Mouse (Mus musculus): ENCODE measurements around the gene Macf1.
"Not testable (repeated sequence)": the region's sequence is repeated elsewhere in the genome, so short reads cannot be mapped to it uniquely, and the experiment has no call there.

Macf1 gene

DNA sequence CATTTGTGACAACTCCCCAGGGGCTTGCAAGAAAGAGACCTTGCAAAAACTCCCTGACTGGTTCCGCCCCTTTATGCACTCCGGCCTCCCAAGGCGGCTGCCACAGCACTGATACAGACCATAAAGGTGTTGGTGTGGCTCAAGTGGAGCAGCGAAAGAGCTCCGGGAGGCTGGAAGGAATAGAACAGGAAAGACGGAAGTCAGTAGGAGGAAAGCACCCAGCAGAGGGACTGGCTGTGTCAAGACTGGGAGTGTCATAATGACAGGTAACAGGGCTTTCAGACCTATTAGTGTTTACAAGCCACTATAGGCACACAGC is 340.7 kb downstream of the Macf1 start:
- DNase-seq (ENCODE audit: low spot score) = no peak

GRCm38 (mm10) chr4:123342642-123343470 is 341.3 kb downstream of the Macf1 start, which contains the start of gene Bmp8a:
Bmp8a (minus strand) TSS chr4:123343252.
- DNase-seq (ENCODE audit: low spot score) = peak; percentile 86

DNA sequence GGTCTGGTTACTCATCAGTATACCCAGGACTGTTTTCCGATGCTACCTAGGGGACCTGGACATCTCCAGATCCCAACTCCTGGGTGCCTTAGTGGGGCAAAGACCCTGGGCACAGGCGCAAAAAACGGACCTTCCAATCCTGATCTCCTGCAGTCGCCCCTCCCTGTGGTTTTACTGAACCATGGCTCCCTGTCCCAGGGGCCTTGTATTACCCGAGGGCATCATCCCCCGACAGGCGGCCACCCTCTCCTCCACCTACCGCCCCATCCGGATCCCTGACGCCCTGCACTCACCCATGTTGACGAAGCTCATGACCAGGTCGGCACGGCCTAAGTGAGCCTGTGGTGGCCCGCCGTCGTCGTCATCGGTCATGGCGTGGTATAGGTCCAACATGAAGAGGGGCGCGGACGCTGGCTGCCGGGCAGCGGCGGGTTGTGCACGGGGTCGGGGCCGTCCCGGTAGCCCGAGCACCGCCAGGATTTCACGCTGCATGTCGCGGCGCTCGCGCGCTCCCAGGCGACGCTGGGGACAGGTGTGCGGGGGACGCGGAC is 342.0 kb downstream of the Macf1 start:
- peak; percentile 47 for DNase-seq (ENCODE audit: low spot score)

DNA sequence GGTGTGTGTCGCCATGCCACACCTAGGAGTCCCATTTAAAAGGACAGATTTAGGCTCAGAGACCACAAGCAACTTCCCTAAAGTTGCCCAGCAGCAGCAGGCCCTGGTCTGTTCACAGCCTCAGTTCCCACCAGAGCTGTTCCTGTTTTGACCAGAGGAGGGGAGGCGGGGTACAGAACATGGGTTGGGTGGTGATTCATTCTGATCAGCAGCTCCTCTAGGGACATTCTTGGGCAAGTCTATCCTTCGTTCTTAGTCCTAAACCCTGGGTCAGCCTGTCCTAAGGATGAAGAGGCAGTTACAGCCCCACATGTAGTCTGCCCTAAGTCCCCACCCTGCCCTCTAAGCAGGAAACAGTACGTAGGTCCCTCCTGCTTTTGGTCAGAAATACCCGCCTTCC is 343.9 kb downstream of the Macf1 start:
- no peak for DNase-seq (ENCODE audit: low spot score)

DNA sequence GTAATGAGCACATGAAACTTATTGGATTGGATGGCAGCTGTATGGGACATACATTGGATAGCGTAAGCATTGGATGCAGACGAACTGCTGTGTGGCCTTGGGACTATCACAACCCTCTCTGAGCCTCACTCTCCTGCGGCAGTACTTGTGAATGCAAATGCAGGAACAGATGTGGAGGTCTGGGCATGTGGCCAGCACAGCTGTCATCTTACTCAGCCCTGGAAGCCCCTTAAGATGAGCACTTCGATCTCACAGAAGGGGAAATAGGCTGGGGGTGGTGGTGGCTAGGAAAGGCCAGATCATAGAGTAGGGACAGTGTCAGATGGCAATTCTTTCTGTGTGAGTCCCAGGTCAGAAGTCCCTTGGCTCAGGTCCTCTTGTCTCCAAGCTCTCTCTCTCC is 346.5 kb downstream of the Macf1 start:
- DNase-seq (ENCODE audit: low spot score) = no peak

DNA sequence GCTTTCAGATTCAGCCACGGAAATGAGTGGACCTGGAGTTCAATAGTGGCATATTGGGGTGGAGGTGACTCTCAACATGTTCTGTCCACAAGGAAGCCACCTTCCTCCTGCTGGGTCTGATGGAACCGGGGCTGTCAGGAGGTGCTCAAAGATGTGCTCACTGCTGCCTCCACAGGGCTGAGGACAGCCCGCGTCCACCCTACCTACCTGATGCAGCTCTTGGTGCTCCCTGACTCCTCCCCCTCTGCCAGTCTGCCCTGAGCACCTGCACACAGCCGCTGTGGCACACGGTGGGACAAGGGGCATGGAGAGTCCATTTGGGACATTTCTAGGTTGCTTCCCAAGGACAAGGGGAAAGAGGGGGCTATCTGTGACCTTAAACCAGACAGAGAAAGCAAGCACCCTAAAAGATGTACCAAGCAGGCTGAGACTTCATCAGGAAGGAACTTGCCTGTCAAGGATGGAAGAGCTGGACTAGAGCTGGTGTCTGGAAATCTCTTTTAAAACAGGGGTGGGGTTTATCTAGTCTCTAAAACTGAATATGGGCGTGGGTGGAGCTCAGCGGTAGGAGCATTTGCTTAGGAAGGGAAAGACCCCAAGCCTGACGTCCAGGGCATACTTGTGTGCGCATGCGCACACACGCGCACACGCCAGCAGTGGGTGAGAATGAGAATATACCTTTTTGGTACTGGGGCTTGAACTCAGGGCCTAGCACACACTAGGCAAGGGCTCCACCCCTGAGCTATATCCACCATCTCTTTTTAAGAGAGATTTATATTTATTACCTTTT is 348.2 kb downstream of the Macf1 start:
- DNase-seq (ENCODE audit: low spot score) = no peak

DNA sequence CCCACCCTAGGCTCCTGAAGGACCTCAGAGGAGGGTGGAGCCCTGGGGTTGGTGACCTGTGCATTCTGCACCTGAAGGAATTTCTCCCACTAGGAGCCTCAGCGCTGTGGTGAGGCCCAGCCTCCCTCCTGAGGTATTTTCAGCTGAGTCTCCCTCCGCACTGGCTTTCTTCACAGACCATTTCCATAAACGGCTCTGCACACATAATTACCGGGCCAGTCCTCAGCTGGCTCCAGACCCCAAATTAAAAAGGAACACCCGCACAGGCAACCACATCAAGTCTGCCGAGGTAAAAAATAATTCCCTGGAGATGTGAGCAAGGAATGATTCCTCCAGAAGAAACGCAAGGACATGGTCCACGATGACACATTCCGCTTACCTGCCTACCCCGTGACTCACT is 348.9 kb downstream of the Macf1 start:
- not testable (repeated sequence) for DNase-seq (ENCODE audit: low spot score)

DNA sequence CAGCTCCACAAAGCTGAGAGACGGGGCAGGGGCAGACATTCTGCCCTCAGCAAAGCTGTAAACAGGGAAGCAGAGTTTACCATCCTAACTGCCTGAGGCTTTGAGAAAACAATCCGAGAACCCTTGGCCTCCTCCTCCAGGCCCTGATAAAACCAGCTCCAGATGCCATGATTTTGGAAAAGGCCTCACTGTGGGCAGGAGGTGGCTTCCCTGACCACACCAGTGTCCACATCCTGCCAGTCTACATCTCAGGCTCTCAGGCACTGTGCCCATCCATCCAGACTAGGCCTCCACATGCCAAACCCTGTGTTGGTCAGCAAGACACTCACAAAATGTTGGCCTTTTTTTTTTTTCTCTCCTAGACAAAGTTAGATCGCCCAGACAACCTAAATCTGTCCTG is 350.0 kb downstream of the Macf1 start:
- no peak for DNase-seq (ENCODE audit: low spot score)

DNA sequence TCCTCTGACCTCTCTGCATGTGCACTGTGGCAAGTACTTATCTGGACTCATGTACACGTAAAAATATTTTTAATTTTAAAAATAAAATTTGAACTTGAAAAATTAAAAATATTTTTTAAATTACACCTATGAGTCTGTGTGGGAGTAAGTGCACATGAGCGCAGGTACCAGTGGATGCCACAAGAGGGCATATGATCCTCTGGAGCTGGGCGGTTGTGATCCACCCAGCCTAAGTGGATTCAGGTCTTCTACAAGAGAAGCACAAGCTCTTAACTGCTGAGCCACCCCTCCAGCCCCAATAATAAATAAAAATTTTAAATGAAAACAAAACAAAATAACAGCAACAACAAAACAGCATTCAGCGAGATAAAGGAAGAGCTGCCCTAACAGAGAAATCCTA is 351.0 kb downstream of the Macf1 start:
- DNase-seq (ENCODE audit: low spot score) = no peak

GRCm38 (mm10) chr4:123331961-123332360 is 352.2 kb downstream of the Macf1 start:
- DNase-seq (ENCODE audit: low spot score) = not testable (repeated sequence)

DNA sequence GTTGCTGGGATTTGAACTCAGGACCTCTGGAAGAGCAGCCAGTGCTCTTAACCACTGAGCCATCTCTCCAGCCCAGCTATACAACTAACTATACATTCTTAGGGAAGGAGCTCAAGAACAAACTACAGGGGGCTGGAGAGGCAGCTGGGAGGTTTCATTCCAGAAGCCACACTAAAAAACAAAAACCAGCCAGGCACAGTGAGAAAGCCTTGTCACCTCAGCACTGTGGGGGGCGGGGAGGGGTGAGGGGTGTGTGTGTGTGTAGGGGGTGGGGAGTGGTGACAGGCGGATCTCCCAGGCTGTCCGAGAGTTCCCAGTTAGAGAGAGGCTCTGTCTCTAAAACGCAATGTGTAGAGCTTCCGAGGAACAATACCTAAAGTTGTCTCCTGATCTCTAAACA is 352.8 kb downstream of the Macf1 start:
- DNase-seq (ENCODE audit: low spot score) = no peak

DNA sequence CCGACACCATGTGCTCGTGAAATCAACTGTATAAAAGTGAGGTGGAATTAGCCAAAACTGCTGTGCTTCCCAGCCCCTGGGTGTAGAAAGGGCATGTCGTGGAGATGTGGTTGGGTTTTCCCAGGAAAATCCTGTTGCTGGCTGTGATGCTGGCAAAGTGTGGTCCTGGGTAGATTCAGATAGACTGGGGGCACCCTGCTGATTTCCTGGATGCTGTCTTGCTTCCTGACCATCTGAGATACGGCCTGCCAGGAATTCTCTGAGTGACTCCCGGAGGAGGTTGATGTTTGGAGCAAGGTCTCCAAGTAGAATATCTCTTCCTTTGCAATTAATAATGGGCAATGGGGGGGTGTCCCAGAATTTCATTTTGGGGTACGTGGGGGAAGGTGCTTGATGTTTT is 355.2 kb downstream of the Macf1 start:
- no peak for DNase-seq (ENCODE audit: low spot score)

- DNase-seq (ENCODE audit: low spot score) = no peak
Measured at GRCm38 (mm10) chr4:123327630-123328029, 356.5 kb downstream of the Macf1 start.

GRCm38 (mm10) chr4:123326087-123326486 is 358.1 kb downstream of the Macf1 start:
- DNase-seq (ENCODE audit: low spot score) = no peak

DNA sequence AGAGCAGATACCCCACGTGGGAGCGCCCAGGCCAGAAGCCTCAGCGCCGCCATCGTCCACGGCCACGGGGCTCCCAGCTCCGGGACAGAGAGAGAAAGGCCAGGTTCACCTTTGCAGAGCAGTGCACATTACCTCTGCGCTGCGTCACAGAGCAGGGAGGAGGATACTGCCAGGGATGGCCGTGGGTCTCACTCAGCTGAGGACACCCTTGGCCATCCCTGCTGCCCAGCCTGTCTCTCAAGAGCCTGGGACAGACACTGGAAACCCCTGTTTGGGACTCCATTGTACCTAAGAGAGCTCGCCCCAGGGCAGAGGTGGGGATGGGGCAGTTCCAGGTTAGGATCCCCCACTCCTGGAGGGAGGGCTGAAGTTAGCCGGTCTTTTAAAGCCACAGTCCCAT is 360.6 kb downstream of the Macf1 start, which contains the start of gene Oxct2a:
Gene Oxct2a (minus strand): TSS at position 101 of the 400 bp plus-strand sequence.
- peak; percentile 54 for DNase-seq (ENCODE audit: low spot score)

GRCm38 (mm10) chr4:123322910-123323309 is 361.2 kb downstream of the Macf1 start:
- peak; percentile 54 for DNase-seq (ENCODE audit: low spot score)

DNA sequence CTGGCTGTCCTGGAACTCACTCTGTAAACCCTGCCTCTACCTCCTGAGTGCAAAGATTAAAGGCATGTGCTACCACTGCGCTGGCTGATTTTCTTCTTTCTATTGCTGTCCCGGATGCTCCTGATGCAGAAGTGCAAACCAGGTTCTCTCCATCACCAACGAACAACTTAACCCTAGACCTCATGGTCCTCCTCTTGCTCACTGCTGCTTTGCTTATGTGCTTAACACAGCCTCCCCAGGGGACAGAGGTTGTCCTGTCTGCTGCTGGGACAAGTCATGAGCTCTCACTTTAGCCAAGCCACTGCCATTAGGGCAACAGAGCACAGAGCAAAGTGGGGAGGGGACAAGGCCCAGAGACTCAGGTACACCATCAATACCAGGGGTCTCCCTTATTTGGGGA is 369.7 kb downstream of the Macf1 start:
- DNase-seq (ENCODE audit: low spot score) = no peak

- no peak for DNase-seq (ENCODE audit: low spot score)
Measured at GRCm38 (mm10) chr4:123313010-123313409, 371.1 kb downstream of the Macf1 start.

DNA sequence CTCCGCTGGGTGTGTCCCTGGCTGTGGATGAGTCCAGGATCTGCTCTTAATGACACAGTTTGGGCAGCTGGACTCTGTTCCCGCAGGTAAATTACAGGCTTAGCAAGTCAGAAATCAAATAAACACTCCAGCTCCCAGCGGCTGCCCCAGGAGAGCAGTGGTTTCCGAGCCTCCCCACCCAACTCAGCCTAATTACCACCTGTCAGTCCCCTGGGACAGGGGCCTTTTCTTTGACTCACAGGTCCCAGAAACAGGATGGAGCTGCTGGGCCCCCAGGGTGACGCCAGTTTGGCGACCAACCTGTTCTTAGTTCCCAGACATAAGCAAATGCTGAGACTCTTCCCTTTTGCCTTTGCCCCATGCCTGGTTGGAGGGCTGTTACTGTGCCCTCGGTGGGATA is 372.3 kb downstream of the Macf1 start:
- no peak for DNase-seq (ENCODE audit: low spot score)

GRCm38 (mm10) chr4:123308292-123308691 is 375.9 kb downstream of the Macf1 start:
- DNase-seq (ENCODE audit: low spot score) = no peak

GRCm38 (mm10) chr4:123306999-123307398 is 377.2 kb downstream of the Macf1 start:
- no peak for DNase-seq (ENCODE audit: low spot score)

DNA sequence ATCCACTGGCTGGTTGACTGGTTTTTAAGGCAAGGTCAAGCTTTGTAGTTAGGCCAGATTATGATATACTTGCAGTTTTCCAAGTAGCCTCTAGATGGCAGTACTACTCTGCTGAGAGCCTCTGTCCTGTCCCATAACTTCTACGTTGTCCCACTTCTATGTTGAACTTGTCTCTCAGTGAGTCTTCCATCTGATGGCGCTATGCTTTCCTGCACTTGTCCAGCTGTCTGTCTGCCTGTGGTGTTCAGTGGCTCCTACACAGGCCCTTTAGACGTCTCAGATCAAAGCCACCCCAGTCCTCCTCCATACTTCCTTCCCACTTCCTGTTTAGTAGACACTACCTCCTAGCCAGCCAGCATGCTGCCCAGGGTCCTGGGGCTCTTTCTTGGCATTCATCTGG is 378.4 kb downstream of the Macf1 start:
- no peak for DNase-seq (ENCODE audit: low spot score)
